Mouse (Mus musculus): Measurements from ENCODE around the gene Anln.
A peak's percentile ranks its signal among the peaks of the same experiment; 100 is the strongest.
"Not testable (repeated sequence)": the region's sequence is repeated elsewhere in the genome, so short reads cannot be mapped to it uniquely, and the experiment has no call there.

Gene Anln

GRCm38 (mm10) chr9:22389021-22389476, at the start of gene Anln:
TSS of gene Anln (minus strand) at chr9:22389188.
- ATAC-seq (ENCODE audit: insufficient number of reproducible peaks, low FRiP score, low TSS enrichment): peak; percentile 94

- no peak for ATAC-seq (ENCODE audit: insufficient number of reproducible peaks, low FRiP score, low TSS enrichment)
These were observed 45.1 kb upstream of the Anln start for GRCm38 (mm10) chr9:22434101-22434500.

- ATAC-seq (ENCODE audit: insufficient number of reproducible peaks, low FRiP score, low TSS enrichment): no peak
These were observed 44.2 kb upstream of the Anln start for GRCm38 (mm10) chr9:22433221-22433620.

GRCm38 (mm10) chr9:22430315-22430840, 41.4 kb upstream of the Anln start:
- no peak for ATAC-seq (ENCODE audit: insufficient number of reproducible peaks, low FRiP score, low TSS enrichment)

- ATAC-seq (ENCODE audit: insufficient number of reproducible peaks, low FRiP score, low TSS enrichment): no peak
These were observed 40.7 kb upstream of the Anln start for GRCm38 (mm10) chr9:22429533-22430241.

- ATAC-seq (ENCODE audit: insufficient number of reproducible peaks, low FRiP score, low TSS enrichment): no peak
These were observed 39.9 kb upstream of the Anln start for GRCm38 (mm10) chr9:22428666-22429410.

GRCm38 (mm10) chr9:22428028-22428665, 39.2 kb upstream of the Anln start:
- no peak for ATAC-seq (ENCODE audit: insufficient number of reproducible peaks, low FRiP score, low TSS enrichment)

- ATAC-seq (ENCODE audit: insufficient number of reproducible peaks, low FRiP score, low TSS enrichment): no peak
These were observed 35.7 kb upstream of the Anln start for GRCm38 (mm10) chr9:22424719-22425118.

GRCm38 (mm10) chr9:22424196-22424595, 35.2 kb upstream of the Anln start:
- no peak for ATAC-seq (ENCODE audit: insufficient number of reproducible peaks, low FRiP score, low TSS enrichment)

- no peak for ATAC-seq (ENCODE audit: insufficient number of reproducible peaks, low FRiP score, low TSS enrichment)
These were observed 34.5 kb upstream of the Anln start for GRCm38 (mm10) chr9:22423507-22423906.

GRCm38 (mm10) chr9:22422559-22422958, 33.6 kb upstream of the Anln start:
- ATAC-seq (ENCODE audit: insufficient number of reproducible peaks, low FRiP score, low TSS enrichment): no peak

- no peak for ATAC-seq (ENCODE audit: insufficient number of reproducible peaks, low FRiP score, low TSS enrichment)
These were observed 31.5 kb upstream of the Anln start for GRCm38 (mm10) chr9:22420491-22420890.

GRCm38 (mm10) chr9:22419877-22420276, 30.9 kb upstream of the Anln start:
- ATAC-seq (ENCODE audit: insufficient number of reproducible peaks, low FRiP score, low TSS enrichment): no peak

GRCm38 (mm10) chr9:22417547-22417946, 28.6 kb upstream of the Anln start:
- ATAC-seq (ENCODE audit: insufficient number of reproducible peaks, low FRiP score, low TSS enrichment): no peak

GRCm38 (mm10) chr9:22416187-22416586, 27.2 kb upstream of the Anln start:
- ATAC-seq (ENCODE audit: insufficient number of reproducible peaks, low FRiP score, low TSS enrichment): no peak

GRCm38 (mm10) chr9:22411002-22411857, 22.2 kb upstream of the Anln start, which contains the start of gene 9530077C05Rik:
TSS of gene 9530077C05Rik (plus strand) at chr9:22411513.
- peak; percentile 100 for ATAC-seq (ENCODE audit: insufficient number of reproducible peaks, low FRiP score, low TSS enrichment)

GRCm38 (mm10) chr9:22409501-22409900, 20.5 kb upstream of the Anln start:
- no peak for ATAC-seq (ENCODE audit: insufficient number of reproducible peaks, low FRiP score, low TSS enrichment)

- not testable (repeated sequence) for ATAC-seq (ENCODE audit: insufficient number of reproducible peaks, low FRiP score, low TSS enrichment)
These were observed 19.4 kb upstream of the Anln start for GRCm38 (mm10) chr9:22408344-22408743.

GRCm38 (mm10) chr9:22407633-22408032, 18.6 kb upstream of the Anln start:
- ATAC-seq (ENCODE audit: insufficient number of reproducible peaks, low FRiP score, low TSS enrichment): not testable (repeated sequence)

- no peak for ATAC-seq (ENCODE audit: insufficient number of reproducible peaks, low FRiP score, low TSS enrichment)
These were observed 16.4 kb upstream of the Anln start for GRCm38 (mm10) chr9:22405414-22405813.

Measured in cerebellum, adult (tissue).